ENCODE assay signal across 11 mouse cellular contexts in the genomic region with DNA sequence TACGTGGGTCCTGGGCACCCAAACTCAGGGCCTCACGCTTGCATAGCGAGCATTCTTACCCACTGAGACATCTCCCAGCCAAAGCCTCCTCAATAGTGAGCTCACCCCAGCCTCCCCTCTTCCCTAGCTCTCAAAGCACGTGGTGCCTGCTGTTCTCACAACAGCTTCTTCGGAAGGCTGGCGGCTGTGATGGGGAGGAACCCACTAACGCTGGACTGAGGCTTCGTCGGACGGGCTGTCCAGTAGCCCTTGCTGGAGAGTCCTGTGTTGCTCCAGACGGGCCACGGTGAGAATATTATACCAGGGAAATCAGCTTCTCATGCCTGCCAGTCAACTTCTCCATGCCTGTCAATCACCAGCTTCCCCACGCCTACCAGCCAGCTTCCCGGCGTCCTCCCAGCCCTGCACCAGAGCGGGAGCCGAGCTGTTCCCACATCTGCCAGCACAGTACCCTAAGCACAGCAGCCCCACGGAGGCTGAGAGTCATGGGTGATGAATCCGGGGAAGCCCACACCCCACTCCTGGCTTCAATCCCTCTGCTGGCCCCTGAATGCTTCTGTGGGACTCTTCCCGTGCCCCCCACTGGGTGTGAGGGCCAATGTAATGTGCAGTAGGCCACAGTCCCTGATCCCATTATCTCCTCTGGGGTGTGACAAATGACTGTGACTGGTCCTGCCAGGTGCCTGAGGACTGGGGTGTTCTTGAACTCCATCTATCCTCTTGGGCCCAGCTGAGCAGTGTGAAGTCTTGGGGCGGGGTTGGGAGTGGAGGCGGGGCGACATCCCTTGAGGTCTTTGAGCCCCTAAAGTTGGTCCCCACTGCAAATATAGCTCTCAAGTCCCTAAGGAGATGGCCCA. TPM values are rescaled to one million over a fixed set of nuclear protein-coding genes. Genes with fewer than 3 reads are reported as not detected.
DNase-seq lines count a peak whose midpoint lies in the region; ATAC-seq and TF ChIP-seq lines count a peak whose summit lies in the region.
"Had no signal": no experiment of that assay in that cellular context is flagged by ENCODE, and none has a peak within 500 bp of the region (broad histone marks: within the 10 kb centered on the region; RNA-seq: fewer than 3 reads in every experiment).

No protein-coding gene starts in this region.

- H3K9ac ChIP-seq in embryonic facial prominence, embryonic 15.5 days = no peak overlapping the region
- H3K9ac ChIP-seq: neural tube, embryonic 12.5 days had no signal

- H3K4me3 ChIP-seq in gastrocnemius, adult 2 months = no peak overlapping the region
- H3K4me3 ChIP-seq in embryonic facial prominence, embryonic 15.5 days (replicated peaks) = no peak overlapping the region
- no peak overlapping the region for H3K4me3 ChIP-seq in limb, embryonic 10.5 days
- H3K4me3 ChIP-seq: neural tube, embryonic 12.5 days had no signal

- WGBS in embryonic facial prominence, embryonic 15.5 days = 33% methylated on average over 23 of the region's 23 CpGs
- WGBS in limb, embryonic 10.5 days = 41% methylated on average over 23 of the region's 23 CpGs

- H3K9me3 ChIP-seq in embryonic facial prominence, embryonic 15.5 days (replicated peaks) = no peaks in the 10 kb centered on the region
- no peaks in the 10 kb centered on the region for H3K9me3 ChIP-seq in limb, embryonic 10.5 days (replicated peaks)
- H3K9me3 ChIP-seq: neural tube, embryonic 12.5 days had no signal

- H3K27me3 ChIP-seq in embryonic facial prominence, embryonic 15.5 days = no peaks in the 10 kb centered on the region
- H3K27me3 ChIP-seq in limb, embryonic 10.5 days (ENCODE audit: low read depth, poor library complexity, severe bottlenecking) = peaks cover 36% of the 10 kb centered on the region
- H3K27me3 ChIP-seq: neural tube, embryonic 12.5 days had no signal

- H3K36me3 ChIP-seq in embryonic facial prominence, embryonic 15.5 days = no peaks in the 10 kb centered on the region
- no peaks in the 10 kb centered on the region for H3K36me3 ChIP-seq in limb, embryonic 10.5 days
- H3K36me3 ChIP-seq: neural tube, embryonic 12.5 days had no signal

- intact Hi-C loops in gastrocnemius, adult 2 months (cut with DNase I) = no loop called here
- intact Hi-C loops in gastrocnemius, postnatal 36 days (cut with DNase I) = no loop called here
- intact Hi-C loops in left cerebral cortex, postnatal 36 days (cut with DNase I) = loop anchor here (5.0 kb wide), 1 partner anchor 303 kb away; no protein-coding TSS in a partner anchor

- H3K4me2 ChIP-seq in embryonic facial prominence, embryonic 15.5 days (replicated peaks) = peak overlapping the region; percentile 15; the same call in 1 of the 2 replicates
- H3K4me2 ChIP-seq: neural tube, embryonic 12.5 days had no signal

- no peak for ATAC-seq in embryonic facial prominence, embryonic 15.5 days (ENCODE audit: insufficient number of reproducible peaks, low FRiP score, low TSS enrichment, low read depth)

- peak overlapping the region; percentile 12; the same call in 1 of the 2 replicates for H3K27ac ChIP-seq in gastrocnemius, adult 2 months
- peak overlapping the region; percentile 39; the same call in 1 of the 2 replicates for H3K27ac ChIP-seq in embryonic facial prominence, embryonic 15.5 days (replicated peaks)
- H3K27ac ChIP-seq in limb, embryonic 10.5 days = peak overlapping the region; percentile 26; the same call in 1 of the 2 replicates
- H3K27ac ChIP-seq: neural tube, embryonic 12.5 days had no signal

- DNase-seq in gastrocnemius, adult 2 months = no peak
- DNase-seq in gastrocnemius, postnatal 36 days = no peak
- peak; percentile 89 for DNase-seq in 3134 (ENCODE audit: extremely low read depth, insufficient read length, low spot score)
- no peak for DNase-seq in limb, embryonic 10.5 days (ENCODE audit: low spot score)
- no peak for DNase-seq in frontal cortex, postnatal 14 days (ENCODE audit: low spot score in 2 of 2)
- DNase-seq in left cerebral cortex, postnatal 36 days (ENCODE audit: low spot score in 2 of 2) = no peak
- no peak for DNase-seq in spleen, adult 12 weeks (ENCODE audit: low spot score)
- DNase-seq: adrenal gland, postnatal 10 days; kidney, adult 18-20 months had no signal

- peaks cover 33% of the 10 kb centered on the region for H3K4me1 ChIP-seq in embryonic facial prominence, embryonic 15.5 days
- H3K4me1 ChIP-seq in limb, embryonic 10.5 days = peaks cover 54% of the 10 kb centered on the region

- no peak for TF ChIP-seq CTCF in gastrocnemius, adult 2 months (IDR thresholded peaks at IDR 0.05)

RNA-seq across cellular contexts. Expression of gene Epha2, which starts 26.3 kb away (rescaled TPM):
- total RNA-seq in gastrocnemius, adult 2 months (2021) = 1 to 10 TPM; 1.8 to 2.6 TPM
- 1 to 10 TPM; 2.4 to 2.6 TPM for total RNA-seq in gastrocnemius, postnatal 36 days (2021)
- 7.4 and 7.6 TPM in 2 replicates for polyA plus RNA-seq in embryonic facial prominence, embryonic 15.5 days (2015; fragmentation: Nextera tagmentation; extraction: Ambion mirVana)
- 4.6 and 5.6 TPM in 2 replicates for polyA plus RNA-seq in limb, embryonic 10.5 days (2016; fragmentation: Nextera tagmentation; extraction: Ambion mirVana)
- 1 to 10 TPM; 1.4 to 1.5 TPM for total RNA-seq in left cerebral cortex, postnatal 36 days (2021)

RNA-seq across cellular contexts. Expression of gene Arhgef19, which starts 35.4 kb away (rescaled TPM):
- under 1 TPM; 0.31 to 0.33 TPM for total RNA-seq in gastrocnemius, adult 2 months (2021)
- total RNA-seq in gastrocnemius, postnatal 36 days (2021) = under 1 TPM; 0.26 to 0.69 TPM
- polyA plus RNA-seq in embryonic facial prominence, embryonic 15.5 days (2015; fragmentation: Nextera tagmentation; extraction: Ambion mirVana) = 25.6 and 27.7 TPM in 2 replicates
- 3.7 and 4.7 TPM in 2 replicates for polyA plus RNA-seq in limb, embryonic 10.5 days (2016; fragmentation: Nextera tagmentation; extraction: Ambion mirVana)
- total RNA-seq in left cerebral cortex, postnatal 36 days (2021) = 10 to 100 TPM; 14.6 to 15.3 TPM

Comparison
In these comparisons a context has a peak if more than half of its experiments do, and no peak if none do; other contexts are left out.
1. RNA of gene Arhgef19, which starts 35.4 kb away (total RNA-seq): 14.6 to 15.3 TPM in left cerebral cortex, postnatal 36 days; 0.26 to 0.69 TPM in gastrocnemius, postnatal 36 days and 0.31 to 0.33 TPM in gastrocnemius, adult 2 months; every median in the first group is over 4 times any median in the second.
2. Peak in every context shown above with its lines, with median percentiles within 50 percentile points of each other: H3K27ac ChIP-seq.